Mouse (Mus musculus) G1E (cell line): ENCODE measurements around the gene Sumo1. TPM values are rescaled to one million over a fixed set of nuclear protein-coding genes. Genes with fewer than 3 reads are reported as not detected.

ENCODE experiments used
- ATAC-seq: 2 replicates; pipeline ENCODE4 v1.8.0; 2016; ENCODE audit warnings: mild to moderate bottlenecking; ENCODE audit not compliant: insufficient number of reproducible peaks, poor library complexity, low FRiP score, severe bottlenecking; ENCODE audit errors: extremely low read depth
- DNase-seq: peaks from one replicate; pipeline ENCODE4 v3.0.0; 2012; ENCODE audit warnings: low spot score
- H3K27me3 ChIP-seq: 2 replicates; pipeline ENCODE4 v1.6.1; 2012; ENCODE audit warnings: mild to moderate bottlenecking, low read length, inconsistent platforms; ENCODE audit not compliant: insufficient read depth
- H3K36me3 ChIP-seq: replicated peaks from 2 replicates; pipeline ENCODE3; 2012; ENCODE audit warnings: mild to moderate bottlenecking, inconsistent platforms
- H3K4me1 ChIP-seq: 2 replicates; pipeline ENCODE4 v1.6.1; 2012; ENCODE audit warnings: low read depth, low read length, inconsistent platforms, mixed read lengths; ENCODE audit not compliant: insufficient read depth
- H3K4me3 ChIP-seq: 2 replicates; pipeline ENCODE4 v1.5.1; 2012; ENCODE audit warnings: low read depth, mild to moderate bottlenecking, inconsistent platforms, low read length, moderate library complexity, mixed read lengths
- H3K9me3 ChIP-seq: replicated peaks from 2 replicates; pipeline ENCODE4 v1.6.1; 2012; ENCODE audit warnings: inconsistent platforms
- CTCF ChIP-seq: IDR thresholded peaks from 2 replicates; pipeline ENCODE4 v1.5.1; 2012; ENCODE audit warnings: low read depth, low read length, inconsistent platforms, mixed read lengths
- GATA1 ChIP-seq: IDR thresholded peaks from 2 replicates; pipeline ENCODE4 v1.6.1; 2012; ENCODE audit warnings: borderline replicate concordance, low read length, inconsistent platforms, mixed read lengths
- GATA2 ChIP-seq: IDR thresholded peaks from 2 replicates; pipeline ENCODE4 v1.6.1; 2012; ENCODE audit warnings: low read depth, low read length, inconsistent platforms, borderline replicate concordance
- POLR2AphosphoS5 ChIP-seq: IDR thresholded peaks from 2 replicates; pipeline ENCODE4 v1.6.1; 2012; ENCODE audit warnings: low read depth, low read length, inconsistent platforms; ENCODE audit not compliant: insufficient replicate concordance
- TAL1 ChIP-seq: conservative IDR thresholded peaks from 2 replicates; pipeline ENCODE4 v1.6.1; 2012; ENCODE audit warnings: low read depth, low read length, inconsistent platforms, mixed read lengths
- polyA plus RNA-seq: library from polyadenylated mRNA; stranded (reverse); fragments of >175 nt; gene quantifications from 2 replicates; pipeline ENCODE4 v1.2.3, GENCODE M21; 2012
- total RNA-seq, 2 experiments: library from RNA; stranded (forward) in 1 of 2; stranded (reverse) in 1 of 2; fragments of 200-1000 nt in 1 of 2; fragments of >200 nt in 1 of 2; fragmentation: Nextera tagmentation in 1 of 2; gene quantifications; 2 replicates each; pipeline ENCODE4 v1.2.3; 2014 to 2017

Sumo1 gene
- total and polyA plus RNA-seq, 3 experiments = 235 to 589 (median 329) TPM

- no peaks in the 10 kb centered on the region for H3K36me3 ChIP-seq
- H3K4me3 ChIP-seq = no peak overlapping the region
- TF ChIP-seq GATA1 = no peak
- no peak for TF ChIP-seq GATA2
- TF ChIP-seq POLR2AphosphoS5 = no peak
- no peak for TF ChIP-seq CTCF
- peaks cover 52% of the 10 kb centered on the region for H3K27me3 ChIP-seq
- peaks cover 11% of the 10 kb centered on the region for H3K4me1 ChIP-seq
- ATAC-seq (no peak), DNase-seq (no peak)
- no peaks in the 10 kb centered on the region for H3K9me3 ChIP-seq
Measured at GRCm38 (mm10) chr1:59602531-59603416, 67.9 kb downstream of the Sumo1 start.

GRCm38 (mm10) chr1:59595609-59596008 is 75.0 kb downstream of the Sumo1 start:
- TF ChIP-seq CTCF (no peak), GATA2 (no peak), GATA1 (no peak), TAL1 (no peak), POLR2AphosphoS5 (no peak)
- ATAC-seq (no peak), DNase-seq (no peak)
- no peaks in the 10 kb centered on the region for H3K36me3 ChIP-seq
- H3K9me3 ChIP-seq = no peaks in the 10 kb centered on the region
- H3K4me3 ChIP-seq = no peak overlapping the region
- H3K27me3 ChIP-seq = peaks cover 79% of the 10 kb centered on the region
- H3K4me1 ChIP-seq = no peaks in the 10 kb centered on the region

- no peak for DNase-seq
Measured at GRCm38 (mm10) chr1:59594586-59595266, 75.9 kb downstream of the Sumo1 start.

GRCm38 (mm10) chr1:59593622-59594035 is 77.0 kb downstream of the Sumo1 start:
- TF ChIP-seq CTCF = no peak
- TF ChIP-seq TAL1 = no peak
- TF ChIP-seq GATA1 = no peak
- TF ChIP-seq POLR2AphosphoS5 = no peak
- TF ChIP-seq GATA2 = no peak
- ATAC-seq = no peak
- no peak overlapping the region for H3K4me3 ChIP-seq

More at GRCm38 (mm10) chr1:59594586-59595266, 75.9 kb downstream of the Sumo1 start:
- peaks cover 79% of the 10 kb centered on the region for H3K27me3 ChIP-seq
- H3K9me3 ChIP-seq = no peaks in the 10 kb centered on the region
- no peak overlapping the region for H3K4me3 ChIP-seq
- no peak for ATAC-seq
- no peaks in the 10 kb centered on the region for H3K4me1 ChIP-seq
- H3K36me3 ChIP-seq = no peaks in the 10 kb centered on the region
- TF ChIP-seq POLR2AphosphoS5 (no peak), GATA1 (no peak)

GRCm38 (mm10) chr1:59592876-59593275 is 77.8 kb downstream of the Sumo1 start:
- peaks cover 68% of the 10 kb centered on the region for H3K27me3 ChIP-seq
- H3K36me3 ChIP-seq = no peaks in the 10 kb centered on the region
- ATAC-seq = no peak
- H3K9me3 ChIP-seq = no peaks in the 10 kb centered on the region
- no peak for DNase-seq
- TF ChIP-seq TAL1 = no peak
- no peak for TF ChIP-seq GATA2
- no peak for TF ChIP-seq POLR2AphosphoS5
- TF ChIP-seq CTCF = no peak
- TF ChIP-seq GATA1 = no peak
- H3K4me3 ChIP-seq = no peak overlapping the region
- H3K4me1 ChIP-seq = no peaks in the 10 kb centered on the region

More at GRCm38 (mm10) chr1:59593622-59594035, 77.0 kb downstream of the Sumo1 start:
- Histone ChIP-seq H3K9me3 (no peaks in the 10 kb centered on the region), H3K36me3 (no peaks in the 10 kb centered on the region), H3K4me1 (no peaks in the 10 kb centered on the region), H3K27me3 (peaks cover 71% of the 10 kb centered on the region)
- no peak for DNase-seq

GRCm38 (mm10) chr1:59592359-59592758 is 78.3 kb downstream of the Sumo1 start:
- peaks cover 63% of the 10 kb centered on the region for H3K27me3 ChIP-seq
- H3K9me3 ChIP-seq = no peaks in the 10 kb centered on the region
- DNase-seq (no peak), ATAC-seq (no peak)
- no peak overlapping the region for H3K4me3 ChIP-seq
- no peak for TF ChIP-seq TAL1
- no peaks in the 10 kb centered on the region for H3K4me1 ChIP-seq
- H3K36me3 ChIP-seq = no peaks in the 10 kb centered on the region
